Mouse (Mus musculus) forelimb bud, embryonic 11.5 days (tissue): Measurements from ENCODE around the gene Vapb.
A peak's percentile ranks its signal among the peaks of the same experiment; 100 is the strongest.

Experiments used
- DNase-seq: peaks from one replicate; pipeline ENCODE4 v3.0.0-alpha.2; 2012; ENCODE audit warnings: low read depth, low spot score

The Vapb gene

DNA sequence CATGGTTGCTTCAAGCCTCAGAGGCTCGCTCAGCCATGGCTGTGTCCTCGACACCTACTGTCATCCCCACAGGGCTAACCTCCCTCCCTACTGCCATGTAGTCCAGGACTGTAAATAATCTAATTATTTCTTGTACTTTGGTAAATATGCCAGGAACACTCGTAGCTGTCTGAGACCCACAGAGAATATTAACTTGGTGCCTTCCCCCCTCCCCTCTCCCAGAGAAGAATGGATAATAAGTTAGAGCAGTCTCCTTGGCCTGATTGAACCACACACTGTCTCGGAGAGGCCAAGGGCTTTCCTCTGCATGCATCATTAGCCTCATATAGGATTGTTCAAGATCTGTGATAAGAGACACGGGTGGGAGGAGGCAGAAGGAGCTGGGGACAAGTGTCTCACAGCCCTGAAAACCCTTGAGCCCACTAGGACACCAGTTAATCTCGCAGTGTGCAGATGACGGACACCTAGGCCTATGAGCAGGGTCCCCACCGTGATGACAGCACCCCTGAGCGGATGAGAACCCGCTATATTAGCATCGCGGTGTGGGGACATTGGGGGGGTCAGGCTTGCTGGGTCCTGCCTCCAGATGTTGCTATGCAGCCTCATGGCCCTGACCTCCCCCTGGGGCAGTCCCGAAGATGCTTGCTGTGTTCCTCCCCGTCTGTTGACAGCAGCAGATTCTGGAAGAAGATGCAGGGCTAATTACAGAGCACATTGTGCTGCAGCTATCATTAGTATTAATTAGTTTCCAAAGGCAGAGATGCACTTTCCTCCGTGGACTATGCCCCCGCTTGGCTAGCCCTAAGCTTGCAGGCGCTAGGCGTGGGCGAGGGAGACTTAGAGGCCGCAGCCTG lies 54.8 kb downstream of the Vapb start:
- no peak for DNase-seq

DNA sequence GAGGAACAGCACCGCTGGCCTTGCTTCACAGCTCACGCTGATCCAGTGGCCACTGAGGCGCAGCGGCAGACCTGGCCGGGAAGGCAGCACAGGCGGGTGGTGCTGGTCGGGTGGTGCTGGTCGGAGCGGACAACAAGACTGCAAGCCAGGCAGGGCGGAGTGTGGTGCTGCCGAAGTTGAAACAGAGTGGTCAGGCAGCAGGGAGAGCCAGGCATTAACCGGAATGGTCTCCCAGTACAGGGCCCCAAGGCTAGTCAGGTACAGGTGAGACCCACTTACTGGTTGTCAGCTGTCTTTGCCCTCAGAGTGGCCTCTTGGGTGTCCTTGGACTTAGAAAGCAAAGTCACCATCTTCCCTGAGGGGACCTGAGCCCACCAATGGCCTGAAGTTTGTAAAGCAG lies 56.7 kb downstream of the Vapb start:
- no peak for DNase-seq

- no peak for DNase-seq
These were observed 57.5 kb downstream of the Vapb start for GRCm38 (mm10) chr2:173794531-173795510.

DNA sequence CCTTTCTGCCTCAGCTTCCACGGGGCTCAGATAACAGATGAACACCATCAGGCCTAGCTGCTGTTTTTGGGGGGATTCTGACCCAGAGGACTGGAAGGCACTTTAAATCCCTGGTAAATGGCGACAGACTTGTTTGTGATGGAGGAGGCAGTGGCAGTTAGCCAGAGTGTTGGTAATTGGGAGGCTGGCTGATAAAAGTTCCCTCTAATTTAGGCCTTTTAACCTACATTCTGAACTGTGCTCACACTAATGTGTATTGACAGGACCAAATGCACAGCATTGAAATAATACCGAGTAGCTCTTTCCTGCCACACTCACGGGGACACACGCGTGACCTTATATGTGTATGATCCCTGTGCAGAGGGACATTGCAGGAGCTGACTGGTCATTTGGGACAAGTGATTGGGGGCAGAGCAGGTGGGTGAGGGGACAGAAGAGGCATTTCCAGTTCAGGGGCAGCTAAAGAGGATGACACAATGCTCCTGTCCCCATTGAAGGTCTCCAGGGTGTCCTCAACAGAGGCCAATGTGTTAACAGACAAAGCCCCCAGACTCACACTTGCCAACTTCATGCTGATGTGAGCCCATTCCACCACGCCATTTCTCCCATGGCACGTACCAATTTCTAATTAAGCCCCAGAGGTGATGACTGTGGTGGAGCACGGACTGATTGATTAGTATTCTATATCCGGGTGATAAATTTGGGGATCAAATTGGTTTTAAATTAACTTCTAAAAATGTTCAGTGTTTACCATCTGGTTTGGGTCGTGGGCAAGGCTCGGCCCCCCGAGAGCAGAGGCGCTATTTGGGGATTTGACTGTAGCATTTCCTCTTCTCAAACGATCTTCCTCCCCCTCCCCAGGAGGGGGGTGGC lies 58.7 kb downstream of the Vapb start:
- no peak for DNase-seq

- no peak for DNase-seq
These were observed 59.3 kb downstream of the Vapb start for GRCm38 (mm10) chr2:173796674-173796963.

DNA sequence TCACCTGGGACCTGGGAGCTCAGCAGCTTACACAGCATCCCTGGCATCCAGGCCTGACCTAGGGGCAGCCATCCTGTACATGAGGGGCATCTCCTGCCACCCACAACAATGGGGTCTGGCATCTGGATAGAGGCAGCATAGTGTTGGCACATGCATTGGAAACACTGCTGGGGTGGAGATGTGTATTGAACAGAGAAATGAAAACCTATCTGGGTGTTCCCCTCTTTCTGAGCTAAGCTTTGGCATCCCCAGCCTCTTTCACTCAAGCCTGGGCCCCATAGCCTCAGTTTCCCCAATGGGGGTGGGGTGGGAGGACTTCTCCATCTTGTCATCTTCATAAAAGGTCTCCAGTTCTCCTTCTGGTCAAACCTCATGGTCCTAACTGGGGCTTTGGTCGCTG lies 62.2 kb downstream of the Vapb start:
- DNase-seq, result no peak

DNA sequence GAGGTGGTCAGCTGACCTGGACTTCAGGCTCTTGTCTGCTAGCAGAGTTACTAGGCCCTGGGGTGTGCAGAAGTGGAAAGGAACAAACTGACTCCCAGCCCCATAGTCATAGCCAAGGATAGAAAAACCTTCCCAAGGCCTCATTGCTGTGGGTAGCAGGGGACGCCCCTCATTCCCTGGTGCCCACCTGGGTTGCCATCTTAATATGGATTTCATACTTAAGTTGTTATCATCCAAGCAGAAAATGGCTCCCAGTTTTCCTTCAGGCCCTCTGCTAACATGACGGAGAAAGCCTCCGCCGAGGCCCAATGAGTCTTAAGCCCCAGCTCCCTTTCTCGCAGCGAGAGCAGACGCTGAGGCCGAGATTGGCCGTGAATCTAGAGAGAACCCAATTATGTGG lies 63.3 kb downstream of the Vapb start:
- DNase-seq, result no peak

DNA sequence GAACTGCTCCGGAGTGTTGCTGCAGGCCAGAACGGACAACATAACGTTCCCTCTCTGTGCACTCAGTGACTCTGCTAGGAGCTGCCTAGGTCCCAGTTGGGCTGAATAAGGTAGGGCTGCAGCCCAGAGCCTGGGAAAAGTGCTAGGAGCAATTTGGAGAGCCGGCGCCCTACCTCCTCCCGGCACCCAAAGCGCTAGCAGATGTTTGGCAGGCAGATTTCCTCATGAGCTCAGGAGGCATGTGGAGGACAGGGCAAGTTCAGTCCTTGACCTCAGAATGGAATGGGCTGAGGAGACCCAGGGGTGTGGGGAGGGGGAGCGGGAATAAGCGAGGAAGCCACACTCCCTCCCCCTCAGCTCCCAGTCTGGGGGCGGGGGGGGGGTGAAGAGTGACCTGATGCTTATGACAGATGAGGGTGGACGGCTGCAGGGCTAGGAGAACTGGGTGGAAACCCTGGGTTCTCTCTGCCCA lies 64.1 kb downstream of the Vapb start:
- DNase-seq, result peak; percentile 37

DNA sequence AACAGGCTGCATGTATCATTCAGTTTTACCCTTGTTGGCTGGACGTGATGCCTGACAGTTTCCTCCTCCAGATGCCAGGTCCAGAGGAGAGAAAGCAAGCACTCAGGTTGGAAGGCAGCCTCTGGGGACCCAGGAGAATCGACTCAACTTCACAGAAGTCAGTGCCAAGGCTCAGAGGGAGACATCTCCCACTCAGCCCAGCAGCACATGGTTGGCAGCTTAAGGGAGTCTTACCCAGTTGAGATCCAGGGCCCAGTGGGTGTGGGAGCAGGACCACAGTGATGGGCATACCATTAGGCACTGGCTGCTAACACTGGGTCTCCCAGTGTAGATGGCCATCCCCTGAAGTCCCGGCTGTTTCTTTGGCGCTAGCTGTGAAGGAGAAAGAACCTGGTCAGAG lies 64.9 kb downstream of the Vapb start:
- no peak for DNase-seq

DNA sequence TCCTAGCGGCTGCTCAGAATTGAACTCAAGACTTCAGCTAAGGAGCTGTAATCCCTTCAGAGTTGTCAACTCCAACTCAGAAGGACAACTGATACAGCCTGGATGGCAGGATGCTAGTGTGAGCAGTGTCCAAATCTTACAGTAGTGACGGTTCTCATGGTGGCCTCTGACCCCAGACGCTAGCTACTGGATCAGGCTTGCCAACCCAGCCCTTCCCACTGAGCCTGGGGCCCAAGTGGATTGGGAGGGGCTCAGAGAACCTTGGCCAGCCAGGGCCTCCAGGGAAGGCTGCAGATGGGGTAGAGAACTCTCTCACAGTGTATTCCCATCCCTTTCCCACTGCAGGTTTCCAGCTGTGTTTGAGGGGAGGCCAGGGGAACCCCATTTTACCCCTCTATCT lies 65.6 kb downstream of the Vapb start:
- DNase-seq, result no peak

- no peak for DNase-seq
These were observed 66.5 kb downstream of the Vapb start for GRCm38 (mm10) chr2:173803827-173804226.

GRCm38 (mm10) chr2:173806621-173807020 lies 69.3 kb downstream of the Vapb start:
- DNase-seq, result no peak

DNA sequence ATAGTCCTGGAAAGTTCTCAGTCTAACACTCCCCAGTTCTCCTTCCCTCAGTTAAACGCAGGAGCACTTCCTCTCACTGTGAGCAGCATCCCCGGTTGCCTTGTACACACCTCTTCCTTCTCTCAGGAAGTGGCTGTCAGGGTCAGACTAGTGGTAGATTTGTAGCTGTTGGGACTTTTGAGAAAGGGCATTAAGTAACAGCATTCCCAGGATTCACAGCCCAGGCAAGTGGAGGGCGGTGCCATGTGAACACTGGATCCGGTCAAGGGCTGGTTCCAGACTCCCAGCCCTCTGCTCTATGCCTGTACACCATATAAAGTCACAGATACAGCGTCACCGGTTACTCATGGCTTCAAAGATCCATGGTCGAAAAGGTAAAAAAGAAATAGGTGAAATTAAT lies 71.6 kb downstream of the Vapb start:
- DNase-seq, result no peak

DNA sequence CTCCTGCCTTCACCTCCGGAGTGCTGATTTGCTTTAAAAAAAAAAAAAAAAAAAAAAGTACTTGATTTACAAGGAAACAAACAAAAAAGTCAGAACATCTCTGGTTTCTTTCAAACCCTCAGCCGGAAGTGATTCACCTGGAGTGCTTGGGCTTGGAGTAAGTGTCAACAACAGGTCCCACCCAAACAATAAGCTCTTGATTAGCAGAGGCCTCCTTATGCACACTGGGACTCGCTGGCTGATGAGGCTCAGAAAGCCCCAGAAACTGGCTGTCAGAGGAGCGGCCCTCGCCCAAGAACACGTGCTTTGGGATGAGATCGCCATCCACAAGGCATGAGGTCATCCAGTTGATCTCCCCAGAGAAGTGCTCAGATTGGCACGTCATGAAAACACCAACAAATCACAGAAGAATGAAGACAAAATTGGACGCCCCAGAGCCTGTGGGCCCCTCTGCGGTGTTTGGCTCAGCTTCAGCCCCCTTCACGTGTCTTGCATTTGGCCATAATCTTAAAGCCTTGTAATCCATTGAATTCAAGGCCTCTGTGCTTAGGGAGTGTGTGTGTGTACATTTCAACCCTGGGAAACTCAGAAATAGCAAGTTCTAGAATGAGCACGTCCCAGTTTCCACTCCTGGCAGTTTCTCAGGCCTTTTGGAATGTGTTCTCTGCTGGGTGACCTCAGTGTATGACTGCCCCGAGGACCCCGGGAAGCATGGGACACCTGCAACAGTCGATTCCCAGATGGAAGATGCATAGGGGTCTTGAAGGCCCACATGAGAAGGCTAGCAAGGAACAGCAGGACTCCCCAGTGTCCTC lies 72.9 kb downstream of the Vapb start:
- DNase-seq, result no peak

- DNase-seq, result no peak
These were observed 73.5 kb downstream of the Vapb start for GRCm38 (mm10) chr2:173810851-173811130.

DNA sequence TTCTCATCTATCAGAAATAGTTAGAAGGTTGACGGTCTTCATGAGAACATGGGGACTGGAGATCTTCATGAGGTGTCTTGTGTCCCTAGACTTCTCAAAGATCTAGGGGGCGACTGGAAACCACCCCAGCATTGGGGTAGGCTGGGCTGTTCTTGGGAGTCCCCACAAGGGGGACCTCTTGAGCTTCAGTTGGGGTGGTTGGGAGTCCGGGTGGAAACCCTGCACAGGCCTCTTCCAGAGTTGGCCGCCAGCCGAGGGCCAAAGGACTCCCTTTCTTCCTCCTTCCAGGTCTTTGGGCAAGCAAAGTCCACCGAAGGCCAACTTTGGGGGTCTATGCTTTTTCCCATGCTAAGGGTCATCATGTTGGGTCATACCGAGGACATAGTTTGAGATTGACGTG lies 74.5 kb downstream of the Vapb start:
- DNase-seq, result no peak

DNA sequence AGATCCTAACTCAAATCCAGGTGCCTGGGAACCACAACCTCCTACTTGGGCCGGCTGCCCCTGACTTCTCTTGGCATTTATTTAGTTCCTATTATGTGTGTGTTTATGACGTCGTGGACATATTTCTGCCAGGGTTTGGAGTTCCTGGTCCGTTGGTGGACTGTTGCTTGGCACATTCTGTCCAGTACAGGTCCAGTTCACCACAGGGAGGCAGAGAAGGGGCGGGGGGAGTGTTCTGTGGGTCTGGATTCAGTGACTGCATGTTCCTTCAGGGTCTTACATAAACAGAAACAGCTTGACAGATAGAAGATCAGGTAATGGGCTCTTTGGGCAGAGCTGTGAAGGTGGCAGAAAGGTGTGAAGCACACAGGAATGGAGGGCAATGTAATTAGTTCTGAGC lies 75.8 kb downstream of the Vapb start:
- DNase-seq, result no peak

GRCm38 (mm10) chr2:173826287-173826686 lies 89.0 kb downstream of the Vapb start:
- no peak for DNase-seq

DNA sequence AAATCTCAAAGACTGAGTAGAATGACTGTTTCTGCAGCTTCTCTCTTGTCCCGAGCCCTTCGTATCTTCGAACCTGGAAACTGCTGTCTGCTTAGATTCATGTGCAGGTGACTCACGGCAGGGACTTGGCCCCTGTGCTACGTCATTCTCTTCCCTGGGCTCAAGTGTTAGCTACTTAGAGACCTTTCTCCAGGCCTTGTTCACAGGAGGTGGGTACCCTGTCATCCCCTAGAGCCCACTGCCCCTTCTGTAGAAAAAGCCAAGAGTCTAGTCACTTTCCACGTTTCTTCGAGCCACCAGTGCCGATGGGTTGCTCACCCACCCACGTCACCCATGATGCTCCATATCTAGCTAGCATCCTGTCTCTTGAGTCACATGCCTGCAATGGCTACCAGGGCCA lies 89.9 kb downstream of the Vapb start:
- DNase-seq, result no peak

DNA sequence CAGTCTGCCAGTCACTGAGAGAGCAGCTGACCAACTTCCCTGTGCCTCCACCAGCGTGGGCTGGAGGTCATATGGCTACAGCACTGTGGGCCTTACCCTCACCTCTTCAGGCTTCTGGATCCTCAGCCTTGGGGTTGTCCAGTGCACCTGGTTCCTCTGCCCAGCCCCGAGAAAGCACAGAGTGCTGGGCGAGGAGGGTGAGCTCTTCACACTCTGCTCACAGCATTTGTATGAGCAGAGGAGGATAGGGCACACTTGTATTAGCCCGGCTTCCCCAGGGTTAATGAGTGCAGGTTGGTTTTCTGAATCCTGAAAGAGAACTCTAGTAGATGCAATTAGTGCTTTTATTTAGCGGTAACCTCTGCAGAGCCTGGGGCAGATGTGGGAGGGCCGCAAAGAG lies 90.8 kb downstream of the Vapb start:
- DNase-seq, result no peak

GRCm38 (mm10) chr2:173832828-173833492 lies 95.6 kb downstream of the Vapb start:
- DNase-seq, result no peak
